Mouse (Mus musculus) forebrain, embryonic 10.5 days (tissue): ENCODE results near the gene Ccnk. TPM values are rescaled to one million over a fixed set of nuclear protein-coding genes. Genes with fewer than 3 reads are reported as not detected.
A peak's percentile ranks its signal among the peaks of the same experiment; 100 is the strongest.

Source experiments
- DNase-seq: peaks from one replicate; pipeline ENCODE4 v3.0.0-alpha.2; 2017; ENCODE audit warnings: low spot score; ENCODE audit errors: extremely low spot score
- H3K27ac ChIP-seq: fragments of 300-500 bp; sonication (generic); 2 replicates; pipeline ENCODE4 v1.5.1; 2016; ENCODE audit warnings: mild to moderate bottlenecking
- H3K27me3 ChIP-seq: fragments of 300-500 bp; sonication (generic); 2 replicates; pipeline ENCODE4 v1.6.1; 2016; ENCODE audit warnings: mild to moderate bottlenecking; ENCODE audit not compliant: poor library complexity, severe bottlenecking
- H3K36me3 ChIP-seq: fragments of 300-500 bp; sonication (generic); replicated peaks from 2 replicates; pipeline ENCODE4 v1.6.1; 2016; ENCODE audit warnings: mild to moderate bottlenecking, moderate library complexity
- H3K4me1 ChIP-seq: fragments of 300-500 bp; sonication (generic); 2 replicates; pipeline ENCODE4 v1.6.1; 2016
- H3K4me3 ChIP-seq: fragments of 300-500 bp; sonication (generic); 2 replicates; pipeline ENCODE4 v1.5.1; 2016; ENCODE audit warnings: mild to moderate bottlenecking, moderate library complexity
- H3K9me3 ChIP-seq: fragments of 300-500 bp; sonication (generic); 2 replicates; pipeline ENCODE4 v1.6.1; 2016; ENCODE audit warnings: mild to moderate bottlenecking, moderate library complexity
- WGBS: fragments of 180-500 bp; shearing (Covaris S2); methylation state at CpG from one replicate; pipeline ENCODE4 v1.1.7; 2016; 5-methylcytosine and 5-hydroxymethylcytosine counted together
- polyA plus RNA-seq: library from polyadenylated mRNA; unstranded; fragments of >200 nt; fragmentation: Nextera tagmentation; extraction: Ambion mirVana; gene quantifications from 2 replicates; pipeline ENCODE4 v1.2.1, GENCODE M21; 2016

The Ccnk gene
- polyA plus RNA-seq, 1 experiment from 2014 or later: 3.2 TPM

DNA sequence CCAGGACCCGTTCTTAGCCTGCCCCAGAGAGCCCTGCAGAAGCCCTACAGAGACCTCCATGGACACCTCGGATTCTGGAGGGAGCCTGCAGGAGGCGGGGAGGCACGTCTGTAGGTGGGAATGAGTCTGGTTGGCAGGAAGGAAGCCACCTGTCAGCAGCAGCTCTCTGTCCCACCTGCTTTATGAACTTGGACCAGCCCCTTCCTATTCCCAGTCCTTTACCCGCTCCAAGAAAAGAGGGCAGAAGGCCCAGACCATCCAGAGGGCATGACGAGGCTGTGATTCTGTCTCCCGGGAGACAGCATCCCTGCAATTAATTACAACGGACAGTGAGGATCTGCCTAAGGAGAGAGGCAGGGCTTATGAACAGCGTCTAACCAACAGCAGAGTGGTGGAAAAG lies 52.5 kb downstream of the Ccnk start:
- Histone ChIP-seq H3K27ac (0 out of 2 replicates have a peak overlapping the region, but pooled peaks have one; percentile 69), H3K4me1 (peaks cover 88% of the 10 kb centered on the region)

DNA sequence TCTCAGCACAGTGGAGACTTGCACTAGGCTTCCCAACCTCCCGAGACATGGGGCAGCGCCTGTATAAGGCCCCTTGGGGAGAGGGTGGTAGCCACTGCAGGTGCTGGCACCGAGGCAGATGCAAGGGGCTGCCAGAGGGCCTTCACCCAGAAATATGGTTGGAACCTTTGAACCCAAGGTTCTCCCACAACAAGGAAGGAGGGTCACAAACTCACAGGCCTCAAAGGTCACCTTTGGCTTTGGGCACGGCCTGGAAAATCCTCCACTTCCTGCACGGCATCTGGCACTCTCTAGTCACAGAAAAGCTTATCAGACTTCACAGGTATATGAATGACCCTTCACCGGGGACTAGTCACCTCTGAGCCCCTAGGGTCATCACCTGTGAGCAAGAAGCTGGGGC lies 54.4 kb downstream of the Ccnk start:
- Histone ChIP-seq H3K36me3 (peaks cover 4% of the 10 kb centered on the region; the same call in 1 of the 2 replicates), H3K4me3 (no peak overlapping the region), H3K27me3 (no peaks in the 10 kb centered on the region), H3K9me3 (peaks cover 6% of the 10 kb centered on the region; the same call in 1 of the 2 replicates), H3K4me1 (peaks cover 94% of the 10 kb centered on the region), H3K27ac (0 out of 2 replicates have a peak overlapping the region, but pooled peaks have one; percentile 25)
- WGBS: 84% methylated on average over 6 of the region's 6 CpGs
- no peak for DNase-seq

More for the DNA sequence above, 52.5 kb downstream of the Ccnk start:
- DNase-seq: no peak
- 51% methylated on average over 9 of the region's 9 CpGs for WGBS
- Histone ChIP-seq H3K36me3 (peaks cover 4% of the 10 kb centered on the region; the same call in 1 of the 2 replicates), H3K9me3 (peaks cover 6% of the 10 kb centered on the region; the same call in 1 of the 2 replicates), H3K4me3 (no peak overlapping the region), H3K27me3 (no peaks in the 10 kb centered on the region)

DNA sequence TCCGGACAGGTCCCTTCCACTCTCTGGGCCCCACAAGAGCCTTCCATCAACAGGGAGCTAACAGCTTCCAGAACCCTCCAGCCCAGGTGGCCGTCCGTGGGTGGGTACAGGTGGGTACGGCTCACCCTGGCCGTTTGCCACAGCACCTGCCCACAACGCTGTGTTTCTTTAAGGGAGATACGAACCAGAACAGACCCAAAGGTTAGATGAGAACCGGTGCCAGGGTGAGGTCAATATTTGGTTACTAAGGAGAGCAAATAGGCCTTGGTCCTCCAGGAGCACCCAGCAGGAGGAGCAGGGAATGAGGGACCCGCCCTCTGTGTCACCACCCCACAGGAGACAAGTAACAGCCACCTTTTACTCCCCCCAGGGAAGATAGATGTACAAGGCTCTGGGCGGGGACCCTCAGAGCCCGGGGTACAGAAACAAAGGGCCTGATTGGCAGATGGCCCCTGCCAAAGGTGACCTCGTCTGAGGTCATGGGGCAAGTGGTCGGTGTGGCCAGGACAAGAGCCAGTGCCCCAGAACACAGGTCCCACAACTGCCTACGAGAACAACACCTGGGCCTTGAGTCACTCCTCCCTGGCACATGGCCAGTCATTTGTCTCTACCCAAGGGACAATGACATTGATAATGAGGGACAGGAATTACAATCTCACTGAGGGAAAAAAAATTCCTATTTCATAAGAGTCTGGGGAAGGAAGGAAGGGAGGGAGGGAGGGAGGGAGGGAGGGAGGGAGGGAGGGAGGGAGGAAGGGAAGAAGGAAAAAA lies 55.6 kb downstream of the Ccnk start:
- H3K27me3 ChIP-seq: no peaks in the 10 kb centered on the region
- peaks cover 4% of the 10 kb centered on the region; the same call in 1 of the 2 replicates for H3K36me3 ChIP-seq
- H3K4me1 ChIP-seq: peaks cover 94% of the 10 kb centered on the region
- DNase-seq: no peak
- no peak overlapping the region for H3K4me3 ChIP-seq
- WGBS: 88% methylated on average over 14 of the region's 14 CpGs
- peaks cover 6% of the 10 kb centered on the region; the same call in 1 of the 2 replicates for H3K9me3 ChIP-seq
- peak overlapping the region; percentile 51; the same call in 1 of the 2 replicates for H3K27ac ChIP-seq

DNA sequence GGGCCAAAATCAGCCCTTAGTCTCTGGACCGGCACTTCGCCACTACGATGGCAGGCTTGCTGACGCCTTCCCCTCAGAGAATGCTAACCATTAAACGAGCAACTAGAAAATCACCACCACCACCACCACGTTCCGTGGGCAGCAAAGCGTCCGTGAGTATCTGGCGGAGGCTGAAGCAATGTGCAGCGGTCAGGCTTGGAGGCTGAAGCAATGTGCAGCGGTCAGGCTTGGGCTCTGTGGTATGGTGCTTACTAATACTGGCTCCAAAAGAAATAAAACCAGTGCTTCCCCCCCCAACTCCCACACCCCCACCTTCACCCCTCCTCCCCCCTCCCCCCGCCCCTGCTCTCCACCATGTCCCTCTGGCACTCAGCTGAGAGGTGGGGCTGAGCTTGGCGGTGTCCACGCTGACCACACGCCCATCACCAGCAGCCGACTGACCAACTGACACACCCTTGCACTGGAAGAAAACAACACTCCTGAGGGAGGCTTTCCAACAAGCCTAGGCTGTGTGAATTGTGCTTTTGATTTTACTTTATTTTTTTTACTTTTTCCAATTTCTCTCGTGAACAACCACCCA lies 56.7 kb downstream of the Ccnk start:
- peaks cover 4% of the 10 kb centered on the region; the same call in 1 of the 2 replicates for H3K36me3 ChIP-seq
- 81% methylated on average over 18 of the region's 18 CpGs for WGBS
- H3K4me3 ChIP-seq: no peak overlapping the region
- DNase-seq: no peak
- H3K9me3 ChIP-seq: peaks cover 6% of the 10 kb centered on the region; the same call in 1 of the 2 replicates
- H3K4me1 ChIP-seq: peaks cover 100% of the 10 kb centered on the region
- H3K27me3 ChIP-seq: no peaks in the 10 kb centered on the region
- no peak overlapping the region; the same call in 1 of the 2 replicates for H3K27ac ChIP-seq

DNA sequence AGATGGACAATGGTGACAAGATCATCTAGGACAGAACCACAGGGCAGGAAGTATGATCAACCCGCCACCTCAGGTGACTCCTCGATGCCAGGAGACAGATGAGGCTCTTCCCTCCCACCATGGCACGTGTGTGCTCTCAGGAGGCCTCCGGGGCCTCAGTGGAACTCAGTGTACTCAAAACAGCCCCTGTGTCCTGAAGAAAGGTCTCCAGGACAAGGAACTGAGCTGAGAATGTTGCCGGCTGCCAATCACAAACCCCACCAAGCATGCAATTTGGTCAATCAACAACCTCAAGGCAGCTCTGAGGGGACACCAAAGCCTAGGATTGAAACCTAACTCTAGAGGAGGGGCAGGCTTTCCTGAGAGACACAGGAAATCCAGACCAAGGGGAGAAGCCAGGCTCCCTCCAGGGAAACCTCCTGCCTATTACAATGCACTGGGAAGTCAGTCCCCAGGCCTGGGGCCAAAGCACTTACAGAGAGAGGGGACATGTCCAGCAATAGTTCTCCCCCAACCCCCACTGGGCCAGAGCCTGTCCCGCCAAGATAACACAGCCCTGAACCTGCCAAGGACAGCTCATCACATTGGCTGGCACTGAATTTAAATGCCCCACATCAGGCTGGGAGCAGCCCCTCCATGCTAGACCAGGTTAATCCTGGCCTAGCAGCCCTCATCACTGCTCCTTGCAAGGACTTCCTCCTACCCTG lies 58.1 kb downstream of the Ccnk start:
- Histone ChIP-seq H3K4me3 (no peak overlapping the region), H3K27ac (peak overlapping the region; percentile 91), H3K4me1 (peaks cover 100% of the 10 kb centered on the region), H3K27me3 (no peaks in the 10 kb centered on the region), H3K36me3 (peaks cover 4% of the 10 kb centered on the region; the same call in 1 of the 2 replicates), H3K9me3 (peaks cover 6% of the 10 kb centered on the region; the same call in 1 of the 2 replicates)
- WGBS: 79% methylated on average over 6 of the region's 6 CpGs
- no peak for DNase-seq

DNA sequence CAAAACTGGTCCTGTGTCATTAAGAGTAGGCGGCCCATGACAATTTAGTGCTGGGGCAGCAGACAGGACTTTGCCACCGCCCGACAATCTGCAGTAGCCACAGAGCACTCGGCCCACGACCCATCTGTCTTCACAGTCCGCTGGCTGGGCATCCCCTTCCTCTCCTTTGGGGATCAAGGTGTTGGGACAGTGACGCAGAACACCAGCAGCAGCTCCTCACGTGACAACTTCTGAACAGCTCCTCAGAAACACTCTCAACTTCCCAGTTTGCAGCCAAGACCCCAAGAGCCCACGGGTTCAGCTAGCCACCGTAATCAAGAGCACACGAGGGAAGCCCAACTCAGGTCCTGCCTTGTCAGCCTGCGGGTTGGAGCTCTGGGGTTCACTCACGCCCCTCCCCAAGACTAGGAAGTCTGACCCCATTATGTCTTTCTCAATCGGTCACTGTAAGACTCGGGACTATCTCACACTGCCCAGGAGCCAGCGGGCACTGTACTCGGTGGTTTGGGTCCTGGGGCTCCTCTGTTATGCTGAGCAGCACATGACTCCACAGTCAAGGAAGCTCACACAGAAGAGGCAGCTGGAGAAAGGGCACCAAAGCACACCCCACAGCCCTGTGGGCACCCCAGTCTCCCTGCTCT lies 59.1 kb downstream of the Ccnk start:
- Histone ChIP-seq H3K36me3 (no peaks in the 10 kb centered on the region; the same call in 1 of the 2 replicates), H3K9me3 (no peaks in the 10 kb centered on the region), H3K4me1 (peaks cover 100% of the 10 kb centered on the region), H3K27me3 (no peaks in the 10 kb centered on the region), H3K27ac (peak overlapping the region; percentile 91), H3K4me3 (no peak overlapping the region)
- no peak for DNase-seq
- 84% methylated on average over 17 of the region's 17 CpGs for WGBS

DNA sequence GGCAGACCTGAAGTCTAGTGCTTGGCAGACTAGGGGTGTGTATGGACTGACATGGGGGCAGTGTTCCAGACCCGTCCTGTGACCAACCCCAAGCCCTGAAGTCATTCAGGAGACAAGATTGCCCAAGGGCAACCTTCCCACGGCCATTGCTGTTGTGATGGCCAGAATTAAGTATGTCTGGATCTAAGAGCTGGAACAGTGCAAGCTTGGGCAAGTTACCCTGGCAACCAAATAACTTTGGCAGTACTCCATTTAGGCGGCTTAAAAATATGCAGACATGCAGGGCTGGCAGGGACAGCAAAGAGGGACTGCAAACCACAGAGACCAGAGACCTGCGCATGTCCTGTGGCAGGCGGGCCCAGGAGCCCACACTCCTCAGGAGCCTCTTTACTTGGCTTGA lies 60.1 kb downstream of the Ccnk start:
- peaks cover 100% of the 10 kb centered on the region for H3K4me1 ChIP-seq
- WGBS: 68% methylated on average over 5 of the region's 5 CpGs
- no peak for DNase-seq
- H3K9me3 ChIP-seq: no peaks in the 10 kb centered on the region
- no peaks in the 10 kb centered on the region for H3K27me3 ChIP-seq
- no peaks in the 10 kb centered on the region for H3K36me3 ChIP-seq
- H3K4me3 ChIP-seq: 0 out of 2 replicates have a peak overlapping the region, but pooled peaks have one; percentile 3
- peak overlapping the region; percentile 91 for H3K27ac ChIP-seq

DNA sequence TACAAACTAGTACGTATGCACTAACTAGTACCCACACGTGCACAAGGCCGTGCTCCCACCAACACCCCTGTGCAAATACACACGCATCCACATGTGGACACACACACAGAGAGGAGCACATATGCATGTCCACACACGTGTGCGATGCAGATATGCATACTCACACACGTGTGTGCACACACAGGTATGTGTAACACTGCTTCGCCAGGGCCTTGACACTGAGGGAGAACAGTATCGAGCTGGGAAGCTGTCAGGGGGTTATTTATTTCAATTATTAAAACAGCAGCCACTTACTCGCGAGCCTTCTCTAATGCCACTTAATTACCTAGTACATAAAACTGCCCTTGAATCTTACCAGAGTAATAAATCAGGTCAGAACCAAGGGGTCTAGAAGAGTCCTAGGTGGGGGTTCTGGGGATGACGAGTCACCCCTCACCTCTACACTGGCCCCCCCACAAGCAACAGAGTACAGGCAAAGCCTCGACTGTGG lies 61.1 kb downstream of the Ccnk start:
- Histone ChIP-seq H3K36me3 (no peaks in the 10 kb centered on the region), H3K27ac (peak overlapping the region; percentile 91), H3K4me3 (peak overlapping the region; percentile 32), H3K9me3 (no peaks in the 10 kb centered on the region), H3K4me1 (peaks cover 100% of the 10 kb centered on the region), H3K27me3 (no peaks in the 10 kb centered on the region)
- WGBS: 70% methylated on average over 13 of the region's 13 CpGs
- no peak for DNase-seq

DNA sequence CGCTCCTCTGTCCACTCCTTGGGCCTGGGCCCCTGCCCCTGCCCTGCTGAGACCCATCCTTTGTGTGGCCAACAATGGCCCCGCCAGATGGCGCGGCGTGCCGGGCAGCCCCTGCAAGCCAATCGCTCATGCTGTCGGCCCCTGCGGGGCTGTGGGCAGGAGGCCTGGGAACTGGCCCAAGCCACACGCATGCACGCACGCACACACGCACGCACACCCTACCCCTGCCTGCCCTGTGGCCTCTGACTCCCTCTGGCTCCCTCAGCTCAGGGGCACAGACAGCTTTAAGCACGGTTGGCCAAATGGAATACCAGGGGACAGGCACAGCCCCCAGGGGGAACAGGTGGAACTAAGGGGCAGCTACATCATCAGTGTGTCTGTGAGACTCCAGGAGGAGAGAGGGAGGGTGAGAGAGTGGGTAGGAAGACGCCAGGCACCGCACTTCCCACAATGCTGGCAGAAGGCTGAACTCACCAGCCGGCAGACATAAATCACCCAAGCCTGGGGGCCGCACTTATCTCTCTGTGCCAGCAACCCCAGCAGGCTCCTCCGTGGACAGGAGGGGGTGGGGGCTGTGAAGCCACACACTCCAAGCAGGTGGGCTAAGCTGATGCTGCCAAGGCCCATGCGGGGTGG lies 61.7 kb downstream of the Ccnk start:
- H3K27me3 ChIP-seq: no peaks in the 10 kb centered on the region
- peak overlapping the region; percentile 32 for H3K4me3 ChIP-seq
- 10% methylated on average over 21 of the region's 21 CpGs for WGBS
- DNase-seq: peak; percentile 76
- no peaks in the 10 kb centered on the region for H3K36me3 ChIP-seq
- peaks cover 100% of the 10 kb centered on the region for H3K4me1 ChIP-seq
- no peaks in the 10 kb centered on the region for H3K9me3 ChIP-seq
- peak overlapping the region; percentile 91 for H3K27ac ChIP-seq

DNA sequence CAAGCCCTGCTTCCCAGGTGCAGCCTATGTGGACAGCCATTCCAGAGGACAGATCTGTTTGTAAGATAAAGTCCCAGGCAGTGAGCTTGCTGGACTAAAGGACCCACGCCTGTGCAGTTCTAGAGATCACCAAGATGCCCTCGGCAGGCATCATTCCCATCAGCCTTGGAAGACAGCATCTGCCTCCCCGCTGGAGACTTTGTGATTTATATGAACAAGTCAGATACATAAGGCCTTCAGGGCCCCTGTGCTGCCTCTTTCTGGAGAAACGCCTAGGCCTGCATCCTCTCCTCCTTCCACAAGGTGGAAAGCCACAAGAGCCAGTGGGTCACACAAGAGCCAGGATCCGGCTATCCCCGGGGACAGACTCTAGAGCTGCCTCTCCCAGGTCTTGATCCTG lies 62.2 kb downstream of the Ccnk start:
- peak overlapping the region; percentile 91 for H3K27ac ChIP-seq
- no peaks in the 10 kb centered on the region for H3K36me3 ChIP-seq
- WGBS: 58% methylated on average over 6 of the region's 6 CpGs
- H3K4me3 ChIP-seq: no peak overlapping the region; the same call in 1 of the 2 replicates
- no peaks in the 10 kb centered on the region for H3K9me3 ChIP-seq
- DNase-seq: no peak
- H3K27me3 ChIP-seq: no peaks in the 10 kb centered on the region
- H3K4me1 ChIP-seq: peaks cover 100% of the 10 kb centered on the region

DNA sequence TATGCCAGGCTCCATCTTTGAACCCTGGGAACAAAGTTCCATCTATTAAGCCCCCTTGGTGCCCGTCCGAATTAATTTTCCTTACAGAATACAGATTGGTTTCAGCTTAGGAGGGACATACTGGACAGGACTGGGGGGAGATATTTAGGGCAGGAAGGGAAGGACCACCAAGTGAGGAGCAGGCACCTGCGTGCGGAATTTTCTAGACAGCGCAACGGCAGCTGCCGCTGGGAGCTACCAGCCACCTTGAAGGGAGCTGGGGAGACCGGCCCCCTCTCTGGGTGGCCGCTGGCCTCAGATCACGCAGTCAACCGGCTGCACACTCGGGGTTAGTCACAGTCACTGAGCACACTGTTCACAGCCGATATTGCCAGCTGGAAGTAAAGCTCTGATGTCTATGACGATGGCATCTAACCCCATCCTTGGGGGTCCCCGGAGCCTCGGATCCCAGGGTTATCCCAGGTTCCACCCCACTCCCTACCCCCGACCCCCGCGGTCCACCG lies 62.9 kb downstream of the Ccnk start:
- Histone ChIP-seq H3K27ac (peak overlapping the region; percentile 91), H3K4me3 (no peak overlapping the region)
- WGBS: 55% methylated on average over 20 of the region's 20 CpGs

More for the DNA sequence above, 62.9 kb downstream of the Ccnk start:
- Histone ChIP-seq H3K27me3 (no peaks in the 10 kb centered on the region), H3K9me3 (no peaks in the 10 kb centered on the region), H3K4me1 (peaks cover 100% of the 10 kb centered on the region), H3K36me3 (no peaks in the 10 kb centered on the region)
- DNase-seq: no peak
